Mouse (Mus musculus): ENCODE data around the gene Ercc1.

- TF ChIP-seq CTCF (IDR thresholded peaks at IDR 0.05; ENCODE audit: insufficient read depth, low read depth, low read length) (no peak), POLR2A (IDR thresholded peaks at IDR 0.05; ENCODE audit: insufficient read depth, low read depth, low read length) (no peak)
Observed at GRCm38 (mm10) chr7:19359892-19360641, 15.5 kb downstream of the Ercc1 start.

All from olfactory bulb, adult 2 months (tissue).